Mouse (Mus musculus) bone marrow, adult 2 months (tissue): ENCODE measurements around the gene Hba-a2.

ENCODE experiments used
- CTCF ChIP-seq: fragments of 200-500 bp; IDR thresholded peaks from 2 replicates; pipeline ENCODE4 v1.5.1; 2011; ENCODE audit warnings: low read length, control low read depth; ENCODE audit not compliant: control insufficient read depth, insufficient read depth
- POLR2A ChIP-seq: fragments of 200-500 bp; IDR thresholded peaks from 2 replicates; pipeline ENCODE4 v1.6.1; 2011; ENCODE audit warnings: low read depth, mild to moderate bottlenecking, control low read depth, low read length, borderline replicate concordance; ENCODE audit not compliant: control insufficient read depth

DNA sequence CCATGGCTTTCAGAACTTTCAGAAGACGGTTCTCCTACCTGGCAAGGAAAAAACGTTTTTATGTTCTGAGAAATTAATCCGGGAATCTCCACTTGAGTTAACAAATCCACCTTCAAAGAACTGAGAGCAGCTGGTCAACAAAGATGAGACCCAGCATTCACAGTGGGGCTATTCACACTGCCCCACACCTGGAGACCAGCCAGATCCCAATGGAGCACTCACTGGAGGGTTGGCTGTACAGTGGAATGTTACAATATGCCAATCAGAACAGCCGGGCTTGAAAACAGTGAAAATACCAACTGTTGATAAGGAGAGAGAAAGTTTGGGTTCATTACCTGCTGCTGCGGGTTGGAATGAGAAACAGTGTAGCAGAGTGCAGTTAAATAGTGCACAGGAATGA, 35.6 kb downstream of the Hba-a2 start:
- TF ChIP-seq POLR2A = no peak
- TF ChIP-seq CTCF = no peak
